Mouse (Mus musculus) heart, adult 2 months (tissue): Measurements from ENCODE around the gene St13. TPM values are rescaled to one million over a fixed set of nuclear protein-coding genes. Genes with fewer than 3 reads are reported as not detected.

Experiments
- DNase-seq, 2 experiments: peaks; one replicate each; pipeline ENCODE4 v3.0.0; 2021
- H3K27ac ChIP-seq: fragments of 200-600 bp; 2 replicates; pipeline ENCODE4 v1.8.1; 2022
- H3K27me3 ChIP-seq: fragments of 200-500 bp; 2 replicates; pipeline ENCODE4 v1.6.1; 2012; ENCODE audit warnings: mild to moderate bottlenecking, low read length, inconsistent platforms, mixed read lengths; ENCODE audit not compliant: control insufficient read depth, insufficient read depth
- H3K36me3 ChIP-seq: fragments of 200-500 bp; 2 replicates; pipeline ENCODE4 v1.6.1; 2012; ENCODE audit warnings: low read length, inconsistent platforms; ENCODE audit not compliant: control insufficient read depth, insufficient read depth
- H3K4me1 ChIP-seq: fragments of 200-500 bp; 2 replicates; pipeline ENCODE4 v1.6.1; 2011; ENCODE audit warnings: low read length; ENCODE audit not compliant: control insufficient read depth, insufficient read depth
- H3K4me3 ChIP-seq: fragments of 200-600 bp; 2 replicates; pipeline ENCODE4 v1.8.1; 2022
- H3K79me2 ChIP-seq: fragments of 200-500 bp; replicated peaks from 2 replicates; pipeline ENCODE4 v1.6.1; 2012; ENCODE audit warnings: mild to moderate bottlenecking, inconsistent platforms, low read length, moderate library complexity, mixed read lengths; ENCODE audit not compliant: control insufficient read depth, insufficient read depth
- H3K9ac ChIP-seq: fragments of 200-500 bp; 2 replicates; pipeline ENCODE4 v1.6.1; 2012; ENCODE audit warnings: low read depth, mild to moderate bottlenecking, control low read depth, inconsistent platforms, low read length, mixed read lengths
- CTCF ChIP-seq: fragments of 200-600 bp; IDR thresholded peaks from 2 replicates; pipeline ENCODE4 v1.8.1; 2022; ENCODE audit warnings: antibody characterized with exemption, mild to moderate bottlenecking, moderate library complexity
- EP300 ChIP-seq: fragments of 200-500 bp; IDR thresholded peaks from 2 replicates; pipeline ENCODE4 v1.6.1; 2011; ENCODE audit warnings: low read depth, low read length, control low read depth; ENCODE audit not compliant: insufficient read depth
- POLR2A ChIP-seq: fragments of 200-500 bp; IDR thresholded peaks from 2 replicates; pipeline ENCODE4 v1.6.1; 2011; ENCODE audit warnings: mild to moderate bottlenecking, low read depth, low read length, control low read depth; ENCODE audit not compliant: insufficient read depth
- WGBS: fragments of 180-500 bp; shearing (Covaris S2); methylation state at CpG from one replicate; pipeline ENCODE4 v1.1.7; 2018; 5-methylcytosine and 5-hydroxymethylcytosine counted together
- intact Hi-C: fragments of 180-260 bp; cut with DNase I; formaldehyde crosslinking; loops from one replicate; pipeline ENCODE4 v1.15.1; 2025
- polyA plus RNA-seq: library from polyadenylated mRNA; depleted of rRNA; stranded (reverse); fragments of >200 nt; gene quantifications from 2 replicates; pipeline ENCODE4 v1.2.3, GENCODE M21; 2012
- total RNA-seq, 2 experiments: library from RNA; stranded (reverse); gene quantifications; 2 replicates each; pipeline ENCODE4 v1.2.3; 2021

The St13 gene
- total and polyA plus RNA-seq, 3 experiments, result 15.8 to 111 (median 108) TPM

DNA sequence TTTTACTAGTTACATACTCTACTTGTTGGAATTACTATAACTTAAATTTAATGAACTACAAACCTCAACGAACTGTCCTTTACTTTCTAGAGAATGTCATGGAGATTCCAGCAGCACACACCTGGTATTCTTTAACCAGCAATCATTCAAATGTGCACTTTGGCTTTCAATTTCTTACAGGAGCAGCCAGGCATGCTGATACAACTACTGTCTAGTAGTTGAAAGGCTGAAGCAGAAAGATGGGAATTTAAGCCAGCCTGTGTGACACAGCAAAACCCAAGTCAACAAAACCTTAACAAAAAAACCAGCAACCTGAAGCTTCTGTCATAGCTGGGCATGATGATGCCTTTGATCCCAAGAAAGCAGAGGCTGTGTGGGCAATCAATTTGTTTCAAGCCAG lies 37.4 kb downstream of the St13 start:
- H3K27me3 ChIP-seq, result no peaks in the 10 kb centered on the region
- DNase-seq, result no peak
- WGBS, result 88% methylated on average over 1 of the region's 1 CpGs
- intact Hi-C loops, result no loop called here
- H3K4me1 ChIP-seq, result peaks cover 8% of the 10 kb centered on the region
- no peak overlapping the region for H3K4me3 ChIP-seq
- H3K27ac ChIP-seq, result no peak overlapping the region
- H3K9ac ChIP-seq, result no peak overlapping the region
- TF ChIP-seq CTCF (no peak), POLR2A (no peak), EP300 (no peak)
- peaks cover 14% of the 10 kb centered on the region for H3K36me3 ChIP-seq
- 0 out of 2 replicates have a peak, but pooled peaks cover 2% of the 10 kb centered on the region for H3K79me2 ChIP-seq

DNA sequence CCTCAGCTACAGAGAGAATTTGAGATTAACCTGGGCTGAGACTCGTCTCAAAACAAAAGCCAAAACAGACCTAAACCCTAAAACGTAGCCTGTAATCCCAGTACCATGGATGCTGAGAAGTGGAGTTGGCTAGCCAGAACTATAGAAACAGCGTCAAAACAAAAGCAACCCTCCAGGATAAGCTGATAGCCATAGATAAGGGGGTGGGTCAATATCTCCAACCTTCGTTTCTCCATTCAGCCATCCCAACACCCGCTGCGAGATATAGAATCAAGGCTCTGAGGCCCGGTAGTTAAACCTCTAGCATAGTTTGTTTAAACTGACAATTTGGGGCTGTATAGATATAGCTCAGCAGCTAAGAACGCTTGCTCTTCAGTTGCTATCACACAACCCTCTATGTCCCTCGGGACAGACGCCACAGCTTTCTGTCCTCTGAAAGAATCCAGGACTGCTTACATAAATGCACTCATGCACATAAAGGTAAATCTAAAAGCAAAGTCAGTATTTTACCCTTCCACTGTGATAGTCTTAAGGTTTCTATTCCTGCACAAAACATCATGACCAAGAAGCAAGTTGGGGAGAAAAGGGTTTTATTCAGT lies 38.4 kb downstream of the St13 start:
- WGBS, result 26% methylated on average over 10 of the region's 10 CpGs
- Histone ChIP-seq H3K4me3 (no peak overlapping the region), H3K27ac (peak overlapping the region; percentile 18; the same call in 1 of the 2 replicates), H3K27me3 (no peaks in the 10 kb centered on the region), H3K9ac (no peak overlapping the region; the same call in 1 of the 2 replicates), H3K79me2 (0 out of 2 replicates have a peak, but pooled peaks cover 2% of the 10 kb centered on the region), H3K4me1 (peaks cover 8% of the 10 kb centered on the region), H3K36me3 (peaks cover 14% of the 10 kb centered on the region)
- intact Hi-C loops, result loop anchor here (2.0 kb wide), 1 partner anchor 39 kb away; the partner anchor contains the start of genes St13 and Xpnpep3
- no peak for DNase-seq
- TF ChIP-seq CTCF, result no peak
- no peak for TF ChIP-seq POLR2A
- no peak for TF ChIP-seq EP300

DNA sequence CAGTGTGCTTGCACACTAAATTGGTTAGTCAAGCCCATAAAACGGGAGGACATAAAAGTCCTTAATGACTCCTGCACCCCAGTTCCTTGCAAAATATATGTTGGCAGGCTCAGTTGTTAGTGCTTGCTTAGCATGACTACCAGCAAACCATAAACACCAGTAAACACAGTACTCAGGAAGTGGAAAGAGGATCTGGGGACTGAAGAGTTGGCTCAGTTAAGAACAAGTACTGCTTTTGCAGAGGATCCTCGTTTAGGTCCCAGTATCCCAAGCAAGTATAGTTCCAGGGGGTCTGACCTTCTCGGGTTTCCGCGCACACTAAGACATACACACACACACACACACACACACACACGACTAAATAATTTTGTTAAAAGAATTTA lies 38.9 kb downstream of the St13 start:
- peaks cover 14% of the 10 kb centered on the region for H3K36me3 ChIP-seq
- H3K4me1 ChIP-seq, result peaks cover 8% of the 10 kb centered on the region
- H3K27ac ChIP-seq, result peak overlapping the region; percentile 75
- H3K27me3 ChIP-seq, result no peaks in the 10 kb centered on the region
- 37% methylated on average over 6 of the region's 6 CpGs for WGBS
- H3K79me2 ChIP-seq, result 0 out of 2 replicates have a peak, but pooled peaks cover 2% of the 10 kb centered on the region
- DNase-seq, result no peak
- H3K4me3 ChIP-seq, result peak overlapping the region; percentile 63
- peak overlapping the region; percentile 55 for H3K9ac ChIP-seq
- intact Hi-C loops, result loop anchor here (2.0 kb wide), 1 partner anchor 40 kb away; the partner anchor contains the start of genes St13 and Xpnpep3
- no peak for TF ChIP-seq EP300
- TF ChIP-seq POLR2A, result no peak
- no peak for TF ChIP-seq CTCF

DNA sequence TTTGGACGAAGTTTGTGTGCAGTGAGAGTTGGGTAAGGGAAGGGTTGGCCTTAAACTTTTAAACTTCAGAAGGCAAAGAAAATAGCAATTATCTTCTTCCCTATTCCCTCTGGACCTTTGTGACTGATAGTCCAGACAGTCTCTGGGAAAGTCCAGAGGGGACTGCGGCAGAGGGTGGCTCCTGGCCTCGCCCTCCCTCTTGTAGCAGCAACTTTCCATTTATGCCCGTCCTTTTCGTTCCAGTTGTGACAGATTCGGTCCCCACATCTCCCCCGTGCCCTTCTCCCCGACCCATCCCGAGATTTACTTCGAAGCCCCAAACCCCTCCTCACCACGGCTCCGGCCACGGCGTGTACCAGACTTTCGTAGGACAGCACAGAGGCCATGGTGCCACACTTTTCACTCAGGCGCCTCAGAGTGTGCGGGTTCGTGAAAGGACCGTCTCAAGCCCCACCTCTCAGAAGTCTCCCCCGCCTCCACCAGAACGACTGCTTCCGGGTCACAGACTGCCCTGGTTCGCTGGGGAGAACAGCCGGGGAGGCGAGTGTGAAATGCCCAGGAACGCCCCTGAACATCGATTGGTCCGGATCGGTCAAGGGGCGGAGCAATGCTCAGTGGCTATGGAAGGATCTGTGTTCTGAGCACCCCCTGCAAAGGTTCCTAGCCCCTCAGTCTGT lies 39.4 kb downstream of the St13 start, which contains the start of gene Slc25a17:
Gene Slc25a17, minus strand, starts transcription at position 468 of the 677 bp plus-strand sequence.
- DNase-seq, result peak; percentile 94 to 95
- Histone ChIP-seq H3K4me1 (peaks cover 8% of the 10 kb centered on the region), H3K79me2 (0 out of 2 replicates have a peak, but pooled peaks cover 2% of the 10 kb centered on the region), H3K27ac (peak within 1 kb of the TSS; percentile 75), H3K36me3 (peaks cover 9% of the 10 kb centered on the region), H3K27me3 (no peaks in the 10 kb centered on the region), H3K9ac (peak within 1 kb of the TSS; percentile 88), H3K4me3 (peak within 1 kb of the TSS; percentile 63)
- WGBS, result under 1% methylated on average over 30 of the region's 30 CpGs
- TF ChIP-seq EP300 (0 out of 2 replicates have a peak, but pooled peaks have one; percentile 62), CTCF (no peak), POLR2A (peak; percentile 80)
- intact Hi-C loops, result loop anchor here (2.0 kb wide), 1 partner anchor 40 kb away; the partner anchor contains the start of genes St13 and Xpnpep3

DNA sequence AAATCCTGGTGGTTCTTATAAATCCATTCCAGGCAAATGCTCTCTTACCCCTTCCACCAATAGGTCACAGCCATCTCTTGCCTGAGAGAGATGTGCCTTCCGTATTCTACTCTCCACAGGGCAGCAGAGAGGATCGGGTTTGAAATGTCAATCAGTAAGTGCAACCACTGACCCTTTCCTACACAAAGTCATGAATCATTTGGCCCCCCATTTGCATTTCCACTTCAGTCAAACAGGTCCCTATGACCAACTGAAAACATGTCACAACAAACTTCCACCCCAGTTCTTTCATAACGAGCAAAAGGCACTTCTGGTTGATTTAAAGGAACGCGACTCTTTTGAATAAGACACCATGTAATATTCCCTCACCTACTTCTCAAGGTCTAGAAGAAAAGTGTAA lies 40.5 kb downstream of the St13 start:
- Histone ChIP-seq H3K27me3 (no peaks in the 10 kb centered on the region), H3K4me3 (no peak overlapping the region; the same call in 1 of the 2 replicates), H3K36me3 (peaks cover 9% of the 10 kb centered on the region), H3K9ac (no peak overlapping the region), H3K27ac (no peak overlapping the region), H3K79me2 (0 out of 2 replicates have a peak, but pooled peaks cover 2% of the 10 kb centered on the region), H3K4me1 (peaks cover 8% of the 10 kb centered on the region)
- TF ChIP-seq CTCF, result no peak
- TF ChIP-seq EP300, result no peak
- TF ChIP-seq POLR2A, result no peak
- intact Hi-C loops, result no loop called here
- 86% methylated on average over 5 of the region's 5 CpGs for WGBS
- no peak for DNase-seq

DNA sequence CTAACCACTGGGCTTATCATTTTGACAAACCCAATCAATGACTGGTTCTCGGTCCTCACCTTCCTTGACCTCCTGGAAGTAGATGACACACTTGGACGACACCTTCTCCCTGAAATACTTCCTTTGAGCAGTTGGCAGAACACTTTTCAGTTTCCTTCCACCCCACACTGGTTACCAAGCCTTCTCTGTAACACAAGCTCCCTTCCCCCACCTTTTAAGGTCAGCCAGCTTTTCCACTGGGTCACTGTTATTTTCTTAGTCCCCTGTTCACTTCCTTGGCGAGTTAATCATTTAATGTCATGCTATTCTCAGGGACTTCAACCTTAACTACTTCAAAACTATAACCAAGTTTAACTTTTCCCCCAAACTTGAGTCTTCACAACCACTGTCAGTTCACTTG lies 40.9 kb downstream of the St13 start:
- H3K27me3 ChIP-seq, result no peaks in the 10 kb centered on the region
- no peak for DNase-seq
- TF ChIP-seq CTCF (no peak), EP300 (no peak), POLR2A (no peak)
- H3K27ac ChIP-seq, result no peak overlapping the region
- H3K9ac ChIP-seq, result no peak overlapping the region
- H3K36me3 ChIP-seq, result peaks cover 9% of the 10 kb centered on the region
- peaks cover 8% of the 10 kb centered on the region for H3K4me1 ChIP-seq
- H3K4me3 ChIP-seq, result no peak overlapping the region
- 0 out of 2 replicates have a peak, but pooled peaks cover 2% of the 10 kb centered on the region for H3K79me2 ChIP-seq
- 53% methylated on average over 3 of the region's 3 CpGs for WGBS
- intact Hi-C loops, result no loop called here
